Mouse (Mus musculus) cerebellum, adult 2 months (tissue): Measurements from ENCODE around the gene Ppm1h. TPM values are rescaled to one million over a fixed set of nuclear protein-coding genes. Genes with fewer than 3 reads are reported as not detected.

Experiments
- DNase-seq, 2 experiments: peaks; one replicate each; pipeline ENCODE4 v3.0.0; 2021
- H3K27ac ChIP-seq: fragments of 200-500 bp; 2 replicates; pipeline ENCODE4 v1.5.1; 2012; ENCODE audit warnings: low read length, control low read depth, inconsistent platforms; ENCODE audit not compliant: insufficient read depth
- H3K27me3 ChIP-seq: fragments of 200-500 bp; 2 replicates; pipeline ENCODE4 v1.6.1; 2012; ENCODE audit warnings: inconsistent platforms, mild to moderate bottlenecking, low read length, moderate library complexity; ENCODE audit not compliant: control insufficient read depth, insufficient read depth
- H3K4me1 ChIP-seq: fragments of 200-500 bp; 2 replicates; pipeline ENCODE4 v1.6.1; 2011; ENCODE audit warnings: low read length; ENCODE audit not compliant: control insufficient read depth, insufficient read depth
- H3K4me3 ChIP-seq: fragments of 200-500 bp; replicated peaks from 2 replicates; pipeline ENCODE3; 2011; ENCODE audit warnings: mild to moderate bottlenecking, low read depth, low read length, control low read depth; ENCODE audit not compliant: insufficient read depth
- CTCF ChIP-seq: fragments of 200-500 bp; IDR thresholded peaks from 2 replicates; pipeline ENCODE4 v1.5.1; 2011; ENCODE audit warnings: low read depth, mild to moderate bottlenecking, control low read depth, low read length, moderate library complexity, borderline replicate concordance; ENCODE audit not compliant: insufficient read depth
- POLR2A ChIP-seq: fragments of 200-500 bp; IDR thresholded peaks from 2 replicates; pipeline ENCODE4 v1.6.1; 2011; ENCODE audit warnings: low read length, control low read depth, borderline replicate concordance; ENCODE audit not compliant: insufficient read depth
- WGBS: fragments of 180-500 bp; shearing (Covaris S2); methylation state at CpG from one replicate; pipeline ENCODE4 v1.1.7; 2018; 5-methylcytosine and 5-hydroxymethylcytosine counted together
- polyA plus RNA-seq: library from polyadenylated mRNA; depleted of rRNA; stranded (reverse); fragments of >200 nt; gene quantifications from 2 replicates; pipeline ENCODE4 v1.2.3, GENCODE M21; 2012

The Ppm1h gene
- polyA plus RNA-seq, 1 experiment, result 30.4 TPM

GRCm38 (mm10) chr10:122671253-122671652, 7.3 kb upstream of the Ppm1h start:
- H3K4me3 ChIP-seq, result no peak overlapping the region
- no peak overlapping the region for H3K27ac ChIP-seq
- no peak for TF ChIP-seq POLR2A
- no peak for TF ChIP-seq CTCF
- H3K27me3 ChIP-seq, result no peaks in the 10 kb centered on the region
- WGBS, result 98% methylated on average over 2 of the region's 2 CpGs
- no peak for DNase-seq
- H3K4me1 ChIP-seq, result no peaks in the 10 kb centered on the region

DNA sequence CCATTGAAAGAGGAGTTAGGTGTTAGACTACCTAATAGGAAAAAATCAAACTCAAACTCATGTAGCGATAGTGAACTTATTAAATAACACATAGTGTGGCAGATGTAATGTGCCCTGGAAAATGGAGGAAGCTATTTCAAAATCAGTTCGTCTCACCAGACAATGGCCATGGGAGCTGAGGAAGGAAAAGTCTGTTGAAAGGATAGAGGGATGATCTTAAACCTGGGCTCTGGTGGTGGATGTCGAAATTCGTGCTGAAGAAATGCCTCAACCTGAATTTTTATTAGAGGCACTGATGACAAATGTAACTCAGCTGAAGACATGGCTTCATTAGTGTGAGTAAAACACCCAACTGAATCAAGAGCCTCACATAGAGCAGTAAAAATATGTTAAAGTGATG, 6.5 kb upstream of the Ppm1h start:
- 91% methylated on average over 4 of the region's 4 CpGs for WGBS
- Histone ChIP-seq H3K4me3 (no peak overlapping the region), H3K27ac (no peak overlapping the region), H3K4me1 (no peaks in the 10 kb centered on the region), H3K27me3 (no peaks in the 10 kb centered on the region)
- no peak for DNase-seq
- TF ChIP-seq POLR2A (no peak), CTCF (no peak)

- peak; percentile 65 to 69 for DNase-seq
- Histone ChIP-seq H3K27me3 (no peaks in the 10 kb centered on the region), H3K4me1 (no peaks in the 10 kb centered on the region; the same call in 1 of the 2 replicates), H3K27ac (peak overlapping the region; percentile 48), H3K4me3 (peak overlapping the region; percentile 85)
- WGBS, result under 1% methylated on average over 33 of the region's 33 CpGs
- 0 out of 2 replicates have a peak, but pooled peaks have one; percentile 3 for TF ChIP-seq POLR2A
- no peak for TF ChIP-seq CTCF
Observed at GRCm38 (mm10) chr10:122679437-122680045, 979 bp downstream of the Ppm1h start.

- Histone ChIP-seq H3K27ac (peak overlapping the region; percentile 77), H3K4me3 (peak overlapping the region; percentile 85), H3K27me3 (no peaks in the 10 kb centered on the region), H3K4me1 (no peaks in the 10 kb centered on the region; the same call in 1 of the 2 replicates)
- DNase-seq, result peak; percentile 74 to 83
- TF ChIP-seq CTCF, result no peak
- 0 out of 2 replicates have a peak, but pooled peaks have one; percentile 8 for TF ChIP-seq POLR2A
- WGBS, result 3% methylated on average over 19 of the region's 19 CpGs
Observed at GRCm38 (mm10) chr10:122680387-122681084, 2.0 kb downstream of the Ppm1h start.

DNA sequence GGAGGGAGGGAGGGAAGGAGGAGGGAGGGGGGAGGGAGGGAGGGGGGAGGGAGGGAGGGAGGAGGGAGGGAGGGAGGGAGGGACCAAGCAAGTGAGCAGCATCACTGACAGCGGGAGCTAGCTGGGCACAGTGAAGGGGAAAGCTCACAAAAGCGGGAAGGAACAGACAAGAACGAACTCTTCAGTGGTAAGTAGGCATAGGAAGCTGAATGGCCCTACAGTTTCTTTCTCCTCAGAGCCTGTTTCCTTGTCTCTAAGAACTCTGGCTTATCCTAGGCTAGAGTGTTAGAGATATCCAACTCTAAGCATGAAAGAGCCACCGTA, 2.5 kb downstream of the Ppm1h start:
- H3K4me1 ChIP-seq, result peaks cover 3% of the 10 kb centered on the region
- peak overlapping the region; percentile 21 for H3K4me3 ChIP-seq
- DNase-seq, result peak in 1 of 2 experiments; percentile 34
- WGBS, result 18% methylated on average over 4 of the region's 4 CpGs
- no peak overlapping the region for H3K27ac ChIP-seq
- no peak for TF ChIP-seq POLR2A
- no peak for TF ChIP-seq CTCF
- no peaks in the 10 kb centered on the region for H3K27me3 ChIP-seq

DNA sequence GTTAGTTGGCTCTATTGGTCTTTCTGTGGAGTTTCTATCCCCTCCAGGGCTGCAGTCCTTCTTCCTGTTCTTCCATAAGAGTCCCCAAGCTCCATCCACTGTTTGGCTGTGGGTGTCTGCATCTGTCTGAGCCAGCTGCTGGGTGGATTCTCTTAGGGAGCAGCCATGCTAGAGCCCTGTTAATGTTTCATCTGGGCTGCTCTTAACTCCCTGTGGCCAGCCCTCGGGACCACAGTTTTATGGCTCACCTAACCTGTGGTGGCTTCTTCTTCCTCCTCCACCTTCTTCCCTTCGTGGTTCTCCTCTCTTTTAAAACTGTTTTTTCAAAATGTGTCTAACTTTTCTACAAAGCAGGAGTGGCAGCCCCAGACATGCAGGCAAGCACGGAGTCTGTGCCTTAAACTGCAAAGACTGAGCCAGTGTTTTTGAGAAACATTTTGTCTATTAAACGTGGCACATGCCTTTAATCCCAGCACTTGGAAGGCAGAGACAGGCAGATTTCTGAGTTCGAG, 5.3 kb downstream of the Ppm1h start:
- 85% methylated on average over 5 of the region's 5 CpGs for WGBS
- TF ChIP-seq POLR2A (no peak), CTCF (no peak)

GRCm38 (mm10) chr10:122685297-122685696, 6.7 kb downstream of the Ppm1h start:
- Histone ChIP-seq H3K27me3 (no peaks in the 10 kb centered on the region), H3K4me1 (peaks cover 6% of the 10 kb centered on the region), H3K27ac (no peak overlapping the region), H3K4me3 (no peak overlapping the region)
- WGBS, result 80% methylated on average over 1 of the region's 1 CpGs
- no peak for DNase-seq
- TF ChIP-seq POLR2A, result no peak
- TF ChIP-seq CTCF, result no peak

More for the DNA sequence above, 5.3 kb downstream of the Ppm1h start:
- Histone ChIP-seq H3K4me1 (peaks cover 6% of the 10 kb centered on the region), H3K4me3 (no peak overlapping the region), H3K27me3 (no peaks in the 10 kb centered on the region), H3K27ac (no peak overlapping the region)
- no peak for DNase-seq

DNA sequence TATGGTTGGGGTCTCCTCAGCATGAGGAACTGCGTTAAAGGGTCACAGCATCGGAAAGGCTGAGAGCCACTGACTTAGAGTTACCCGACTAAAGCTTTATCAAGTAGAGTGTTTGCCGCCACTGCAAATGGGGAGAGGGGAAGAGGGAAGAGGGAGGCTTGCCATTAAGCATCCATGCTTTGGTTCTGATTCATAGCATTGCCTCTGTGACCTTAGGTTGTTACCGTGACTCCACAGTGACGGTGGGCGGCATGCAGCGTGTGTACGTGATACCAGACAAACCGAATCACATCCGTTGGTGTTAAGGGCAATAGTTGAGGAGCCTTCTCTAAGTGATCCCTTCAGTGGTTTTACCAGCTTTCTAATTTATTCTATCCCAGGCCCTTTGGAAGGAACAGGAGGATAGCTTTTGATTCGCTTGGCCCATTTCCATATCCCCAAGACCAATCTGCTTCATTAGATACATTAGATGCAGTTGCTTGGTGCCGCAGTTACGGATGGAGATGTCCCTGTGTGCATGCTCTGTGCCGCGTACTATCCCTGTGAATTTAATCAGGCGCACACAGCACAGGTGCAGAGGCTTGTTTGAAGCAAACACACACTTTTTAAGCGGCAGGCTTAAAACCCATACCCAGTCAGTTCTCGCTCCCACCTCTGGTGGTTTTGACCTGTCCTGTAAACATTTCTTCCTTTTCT, 7.4 kb downstream of the Ppm1h start:
- peak in 1 of 2 experiments; percentile 31 for DNase-seq
- 49% methylated on average over 19 of the region's 19 CpGs for WGBS
- no peak for TF ChIP-seq POLR2A
- TF ChIP-seq CTCF, result no peak
- Histone ChIP-seq H3K4me1 (peaks cover 6% of the 10 kb centered on the region), H3K27me3 (no peaks in the 10 kb centered on the region), H3K4me3 (no peak overlapping the region), H3K27ac (no peak overlapping the region; the same call in 1 of the 2 replicates)
